In genomic region chr16:4074297-4074696, GRCm38 (mm10) we compare ENCODE assay signal across 19 mouse cellular contexts. TPM values are rescaled to one million over a fixed set of nuclear protein-coding genes. Genes with fewer than 3 reads are reported as not detected.
DNase-seq lines count a peak whose midpoint lies in the region; ATAC-seq and TF ChIP-seq lines count a peak whose summit lies in the region.
"Had no signal": no experiment of that assay in that cellular context is flagged by ENCODE, and none has a peak within 500 bp of the region (broad histone marks: within the 10 kb centered on the region; RNA-seq: fewer than 3 reads in every experiment).

No protein-coding gene starts in this region.

- no peaks in the 10 kb centered on the region for H3K27me3 ChIP-seq in hindbrain, postnatal 0 days (ENCODE audit: insufficient read depth, low read length)
- H3K27me3 ChIP-seq in hindbrain, embryonic 12.5 days, result no peaks in the 10 kb centered on the region
- no peaks in the 10 kb centered on the region for H3K27me3 ChIP-seq in midbrain, postnatal 0 days (ENCODE audit: insufficient read depth, low read length)
- H3K27me3 ChIP-seq in midbrain, embryonic 16.5 days (ENCODE audit: control insufficient read depth, insufficient read depth, low read depth, low read length), result no peaks in the 10 kb centered on the region
- H3K27me3 ChIP-seq in embryonic facial prominence, embryonic 10.5 days (replicated peaks; ENCODE audit: low read depth, poor library complexity, severe bottlenecking), result no peaks in the 10 kb centered on the region
- no peaks in the 10 kb centered on the region for H3K27me3 ChIP-seq in stomach, postnatal 0 days (ENCODE audit: control insufficient read depth, insufficient read depth, low read length)
- H3K27me3 ChIP-seq: forebrain, embryonic 15.5 days; liver, embryonic 15.5 days; neural tube, embryonic 13.5 days had no signal

- H3K27ac ChIP-seq in hindbrain, postnatal 0 days, result no peak overlapping the region
- H3K27ac ChIP-seq in hindbrain, embryonic 12.5 days, result no peak overlapping the region
- H3K27ac ChIP-seq in midbrain, postnatal 0 days (ENCODE audit: low read depth, low read length), result no peak overlapping the region
- no peak overlapping the region for H3K27ac ChIP-seq in midbrain, embryonic 16.5 days (ENCODE audit: low read length)
- no peak overlapping the region for H3K27ac ChIP-seq in embryonic facial prominence, embryonic 10.5 days (replicated peaks)
- H3K27ac ChIP-seq in stomach, postnatal 0 days (replicated peaks), result no peak overlapping the region
- H3K27ac ChIP-seq: forebrain, embryonic 15.5 days; heart, embryonic 10.5 days; liver, embryonic 15.5 days; neural tube, embryonic 13.5 days had no signal

- H3K4me1 ChIP-seq in hindbrain, postnatal 0 days (ENCODE audit: insufficient read depth, low read length), result peaks cover 3% of the 10 kb centered on the region; the same call in 1 of the 2 replicates
- H3K4me1 ChIP-seq in hindbrain, embryonic 12.5 days, result peaks cover 8% of the 10 kb centered on the region
- H3K4me1 ChIP-seq in midbrain, postnatal 0 days (ENCODE audit: insufficient read depth, low read length), result peaks cover 5% of the 10 kb centered on the region; the same call in 1 of the 2 replicates
- H3K4me1 ChIP-seq in midbrain, embryonic 16.5 days (ENCODE audit: control insufficient read depth, insufficient read depth, low read length), result peaks cover 18% of the 10 kb centered on the region
- peaks cover 15% of the 10 kb centered on the region for H3K4me1 ChIP-seq in embryonic facial prominence, embryonic 10.5 days
- no peaks in the 10 kb centered on the region for H3K4me1 ChIP-seq in stomach, postnatal 0 days (replicated peaks; ENCODE audit: control insufficient read depth, insufficient read depth)

- H3K9me3 ChIP-seq in hindbrain, postnatal 0 days (ENCODE audit: low read length), result no peaks in the 10 kb centered on the region
- H3K9me3 ChIP-seq in hindbrain, embryonic 12.5 days (replicated peaks), result no peaks in the 10 kb centered on the region
- H3K9me3 ChIP-seq in midbrain, postnatal 0 days (ENCODE audit: low read length), result no peaks in the 10 kb centered on the region
- H3K9me3 ChIP-seq in midbrain, embryonic 16.5 days (replicated peaks; ENCODE audit: control insufficient read depth, low read length, poor library complexity, severe bottlenecking), result no peaks in the 10 kb centered on the region
- no peaks in the 10 kb centered on the region for H3K9me3 ChIP-seq in embryonic facial prominence, embryonic 10.5 days
- H3K9me3 ChIP-seq in stomach, postnatal 0 days (ENCODE audit: control insufficient read depth, low read length), result no peaks in the 10 kb centered on the region
- H3K9me3 ChIP-seq: forebrain, embryonic 15.5 days; heart, embryonic 10.5 days; liver, embryonic 15.5 days; neural tube, embryonic 13.5 days had no signal

- DNase-seq in hindbrain, postnatal 0 days (ENCODE audit: low spot score), result no peak
- peak; percentile 8 for DNase-seq in midbrain, postnatal 0 days (ENCODE audit: low spot score)
- DNase-seq in embryonic facial prominence, embryonic 10.5 days (ENCODE audit: low spot score), result peak; percentile 17
- no peak for DNase-seq in stomach, postnatal 0 days (ENCODE audit: low spot score)
- no peak for DNase-seq in adrenal gland, adult (ENCODE audit: inconsistent age in 2 of 2, low spot score in 1 of 2)
- no peak for DNase-seq in layer of hippocampus, postnatal 36 days
- DNase-seq: adrenal gland, adult 8-10 months; cerebellum, adult 11-12 months; heart, postnatal 36 days; kidney, postnatal 10 days had no signal

- H3K36me3 ChIP-seq in hindbrain, postnatal 0 days (ENCODE audit: insufficient read depth, low read length), result no peaks in the 10 kb centered on the region
- H3K36me3 ChIP-seq in hindbrain, embryonic 12.5 days, result no peaks in the 10 kb centered on the region
- H3K36me3 ChIP-seq in midbrain, postnatal 0 days (ENCODE audit: insufficient read depth, low read length), result no peaks in the 10 kb centered on the region
- H3K36me3 ChIP-seq in midbrain, embryonic 16.5 days (ENCODE audit: control insufficient read depth, insufficient read depth, low read length), result no peaks in the 10 kb centered on the region
- H3K36me3 ChIP-seq in embryonic facial prominence, embryonic 10.5 days (replicated peaks), result peaks cover 6% of the 10 kb centered on the region; the same call in 1 of the 2 replicates
- no peaks in the 10 kb centered on the region for H3K36me3 ChIP-seq in stomach, postnatal 0 days (ENCODE audit: control insufficient read depth, insufficient read depth, low read length)
- H3K36me3 ChIP-seq: forebrain, embryonic 15.5 days; liver, embryonic 15.5 days; neural tube, embryonic 13.5 days had no signal

- 76% methylated on average over 6 of the region's 6 CpGs for WGBS in hindbrain, postnatal 0 days
- WGBS in hindbrain, embryonic 12.5 days, result 76% methylated on average over 6 of the region's 6 CpGs
- 69% methylated on average over 6 of the region's 6 CpGs for WGBS in midbrain, postnatal 0 days
- WGBS in midbrain, embryonic 16.5 days, result 73% methylated on average over 6 of the region's 6 CpGs
- 67% methylated on average over 6 of the region's 6 CpGs for WGBS in embryonic facial prominence, embryonic 10.5 days
- WGBS in stomach, postnatal 0 days, result 61% methylated on average over 6 of the region's 6 CpGs

- no peak overlapping the region for H3K4me2 ChIP-seq in hindbrain, postnatal 0 days (ENCODE audit: low read depth, low read length)
- no peak overlapping the region for H3K4me2 ChIP-seq in hindbrain, embryonic 12.5 days (replicated peaks)
- no peak overlapping the region for H3K4me2 ChIP-seq in midbrain, postnatal 0 days (ENCODE audit: low read depth, low read length, poor library complexity, severe bottlenecking)
- H3K4me2 ChIP-seq in midbrain, embryonic 16.5 days (ENCODE audit: low read length), result no peak overlapping the region
- no peak overlapping the region for H3K4me2 ChIP-seq in stomach, postnatal 0 days (replicated peaks; ENCODE audit: low read depth)
- H3K4me2 ChIP-seq: forebrain, embryonic 15.5 days; neural tube, embryonic 13.5 days had no signal

- ATAC-seq in hindbrain, postnatal 0 days, result no peak
- ATAC-seq in hindbrain, embryonic 12.5 days (ENCODE audit: low FRiP score), result no peak
- no peak for ATAC-seq in midbrain, postnatal 0 days (ENCODE audit: low FRiP score)
- no peak for ATAC-seq in midbrain, embryonic 16.5 days
- no peak for ATAC-seq in stomach, postnatal 0 days (ENCODE audit: low FRiP score, low TSS enrichment)
- ATAC-seq: forebrain, embryonic 15.5 days; inflammation-experienced regulatory T-cells, adult 6 months had no signal

- TF ChIP-seq CTCF in hindbrain, postnatal 0 days (IDR thresholded peaks at IDR 0.05; ENCODE audit: low read depth), result peak; percentile 39
- peak; percentile 36 for TF ChIP-seq CTCF in midbrain, postnatal 0 days (IDR thresholded peaks at IDR 0.05)
- peak; percentile 40 for TF ChIP-seq CTCF in stomach, postnatal 0 days (IDR thresholded peaks at IDR 0.05; ENCODE audit: low read depth)

- H3K4me3 ChIP-seq in hindbrain, postnatal 0 days (ENCODE audit: low read length), result no peak overlapping the region
- H3K4me3 ChIP-seq in hindbrain, embryonic 12.5 days, result no peak overlapping the region
- H3K4me3 ChIP-seq in midbrain, postnatal 0 days (ENCODE audit: low read depth, low read length), result no peak overlapping the region
- no peak overlapping the region for H3K4me3 ChIP-seq in midbrain, embryonic 16.5 days (ENCODE audit: low read depth, low read length)
- H3K4me3 ChIP-seq in embryonic facial prominence, embryonic 10.5 days, result no peak overlapping the region
- no peak overlapping the region for H3K4me3 ChIP-seq in stomach, postnatal 0 days (ENCODE audit: low read depth, low read length)
- H3K4me3 ChIP-seq: forebrain, embryonic 15.5 days; heart, embryonic 10.5 days; liver, embryonic 15.5 days; neural tube, embryonic 13.5 days had no signal

- TF ChIP-seq EP300 in stomach, postnatal 0 days (optimal IDR thresholded peaks at IDR 0.05), result no peak

- no peak overlapping the region for H3K9ac ChIP-seq in hindbrain, postnatal 0 days (replicated peaks; ENCODE audit: low read length)
- H3K9ac ChIP-seq in hindbrain, embryonic 12.5 days, result no peak overlapping the region
- no peak overlapping the region for H3K9ac ChIP-seq in midbrain, postnatal 0 days (replicated peaks; ENCODE audit: low read length, poor library complexity, severe bottlenecking)
- no peak overlapping the region for H3K9ac ChIP-seq in midbrain, embryonic 16.5 days (ENCODE audit: low read depth, low read length)
- no peak overlapping the region for H3K9ac ChIP-seq in stomach, postnatal 0 days (ENCODE audit: low read length)
- H3K9ac ChIP-seq: forebrain, embryonic 15.5 days; liver, embryonic 15.5 days; neural tube, embryonic 13.5 days had no signal

RNA-seq across cellular contexts. Expression of gene Trap1, which starts 3.3 kb away (rescaled TPM):
- 41.2 and 42.6 TPM in 2 replicates for total RNA-seq in hindbrain, postnatal 0 days (2014; rRNA removed)
- polyA plus RNA-seq in hindbrain, postnatal 0 days (2015; fragmentation: Nextera tagmentation; extraction: Ambion mirVana), result 51.2 and 52.1 TPM in 2 replicates
- polyA plus RNA-seq in hindbrain, embryonic 12.5 days (2016; fragmentation: Nextera tagmentation; extraction: Ambion mirVana), result 60.6 and 61.3 TPM in 2 replicates
- 37.7 and 50.3 TPM in 2 replicates for total RNA-seq in midbrain, postnatal 0 days (2014; rRNA removed)
- 45.0 and 53.1 TPM in 2 replicates for polyA plus RNA-seq in midbrain, postnatal 0 days (2015; fragmentation: Nextera tagmentation; extraction: Ambion mirVana)
- 48.4 and 53.2 TPM in 2 replicates for polyA plus RNA-seq in midbrain, embryonic 16.5 days (2015; fragmentation: Nextera tagmentation; extraction: Ambion mirVana)
- 99.1 and 104 TPM in 2 replicates for polyA plus RNA-seq in embryonic facial prominence, embryonic 10.5 days (2016; fragmentation: Nextera tagmentation; extraction: Ambion mirVana)
- polyA plus RNA-seq in stomach, postnatal 0 days (2015; fragmentation: Nextera tagmentation; extraction: Ambion mirVana), result 46.7 and 50.3 TPM in 2 replicates
- 10 to 100 TPM; 72.4 to 73.2 TPM for total RNA-seq in layer of hippocampus, postnatal 36 days (2021)

RNA-seq across cellular contexts. Expression of gene Dnase1, which starts 37.6 kb away (rescaled TPM):
- 0.31 TPM in 1 of 2 replicates, not detected in the other for total RNA-seq in hindbrain, postnatal 0 days (2014; rRNA removed)
- 2.0 and 2.3 TPM in 2 replicates for polyA plus RNA-seq in hindbrain, postnatal 0 days (2015; fragmentation: Nextera tagmentation; extraction: Ambion mirVana)
- 6.3 and 7.8 TPM in 2 replicates for polyA plus RNA-seq in hindbrain, embryonic 12.5 days (2016; fragmentation: Nextera tagmentation; extraction: Ambion mirVana)
- total RNA-seq in midbrain, postnatal 0 days (2014; rRNA removed), result not detected in 2 replicates
- 2.0 and 3.3 TPM in 2 replicates for polyA plus RNA-seq in midbrain, postnatal 0 days (2015; fragmentation: Nextera tagmentation; extraction: Ambion mirVana)
- 6.1 and 6.7 TPM in 2 replicates for polyA plus RNA-seq in midbrain, embryonic 16.5 days (2015; fragmentation: Nextera tagmentation; extraction: Ambion mirVana)
- 6.5 and 8.6 TPM in 2 replicates for polyA plus RNA-seq in embryonic facial prominence, embryonic 10.5 days (2016; fragmentation: Nextera tagmentation; extraction: Ambion mirVana)
- polyA plus RNA-seq in stomach, postnatal 0 days (2015; fragmentation: Nextera tagmentation; extraction: Ambion mirVana), result 0.65 and 0.78 TPM in 2 replicates
- not detected for total RNA-seq in layer of hippocampus, postnatal 36 days (2021)
- total RNA-seq: adrenal gland, adult 8-10 months; heart, postnatal 36 days; layer of hippocampus, postnatal 14 days; left cerebral cortex, postnatal 25 days had no signal

Comparison
In these comparisons a context has a peak if more than half of its experiments do, and no peak if none do; other contexts are left out.
1. DNase-seq: peak in midbrain, postnatal 0 days (single experiment) and embryonic facial prominence, embryonic 10.5 days (single experiment); none in hindbrain, postnatal 0 days (single experiment), stomach, postnatal 0 days (single experiment), adrenal gland, adult (0 of 2) and layer of hippocampus, postnatal 36 days (0 of 2).
2. Peak in every context shown above with its lines, with median percentiles within 50 percentile points of each other: CTCF ChIP-seq.